Mouse (Mus musculus) heart, embryonic 16.5 days (tissue): ENCODE measurements around the gene 2900026A02Rik. TPM values are rescaled to one million over a fixed set of nuclear protein-coding genes. Genes with fewer than 3 reads are reported as not detected.

Experiments used
- ATAC-seq: fragments of 200-750 bp; cut with Nextera tagmentation; replicated peaks from 2 replicates; pipeline ENCODE4 v1.8.0; 2017; ENCODE audit warnings: moderate number of reproducible peaks; ENCODE audit not compliant: insufficient read depth, low FRiP score; ENCODE audit errors: extremely low read depth
- H3K27ac ChIP-seq: fragments of 300-500 bp; sonication (generic); 2 replicates; pipeline ENCODE4 v1.5.1; 2014; ENCODE audit warnings: mild to moderate bottlenecking, low read length, control low read depth, moderate library complexity
- H3K27me3 ChIP-seq: fragments of 300-500 bp; sonication (generic); 2 replicates; pipeline ENCODE4 v1.6.1; 2014; ENCODE audit warnings: low read length, mixed read lengths; ENCODE audit not compliant: control insufficient read depth, insufficient read depth
- H3K36me3 ChIP-seq: fragments of 300-500 bp; sonication (generic); 2 replicates; pipeline ENCODE4 v1.6.1; 2014; ENCODE audit not compliant: control insufficient read depth, insufficient read depth
- H3K4me1 ChIP-seq: fragments of 300-500 bp; sonication (generic); 2 replicates; pipeline ENCODE4 v1.6.1; 2014; ENCODE audit warnings: low read length, mixed read lengths; ENCODE audit not compliant: control insufficient read depth, insufficient read depth
- H3K4me2 ChIP-seq: fragments of 300-500 bp; sonication (generic); 2 replicates; pipeline ENCODE4 v1.6.1; 2014; ENCODE audit warnings: low read depth, mild to moderate bottlenecking, control low read depth, low read length
- H3K4me3 ChIP-seq: fragments of 300-500 bp; sonication (generic); 2 replicates; pipeline ENCODE4 v1.5.1; 2014; ENCODE audit warnings: mild to moderate bottlenecking, control low read depth, low read length
- H3K9ac ChIP-seq: fragments of 300-500 bp; sonication (generic); 2 replicates; pipeline ENCODE4 v1.6.1; 2014; ENCODE audit warnings: low read length, control low read depth
- H3K9me3 ChIP-seq: fragments of 300-500 bp; sonication (generic); replicated peaks from 2 replicates; pipeline ENCODE4 v1.6.1; 2016; ENCODE audit warnings: low read length; ENCODE audit not compliant: control insufficient read depth
- WGBS: fragments of 180-500 bp; shearing (Covaris S2); extraction: QIAGEN DNeasy Blood & Tissue Kit; methylation state at CpG from one replicate; pipeline ENCODE4 v1.1.7; 2014; 5-methylcytosine and 5-hydroxymethylcytosine counted together
- polyA plus RNA-seq: library from polyadenylated mRNA; unstranded; fragments of >200 nt; fragmentation: Nextera tagmentation; extraction: Ambion mirVana; gene quantifications from 2 replicates; pipeline ENCODE4 v1.2.1, GENCODE M21; 2015

2900026A02Rik gene
- polyA plus RNA-seq, 1 experiment from 2014 or later: 14.9 TPM

GRCm38 (mm10) chr5:113142486-113142885, 78.5 kb downstream of the 2900026A02Rik start:
- Histone ChIP-seq H3K9me3 (peaks cover 5% of the 10 kb centered on the region; the same call in 1 of the 2 replicates), H3K4me2 (peak overlapping the region; percentile 10), H3K27ac (peak overlapping the region; percentile 74), H3K4me3 (no peak overlapping the region), H3K4me1 (peaks cover 31% of the 10 kb centered on the region), H3K36me3 (peaks cover 2% of the 10 kb centered on the region), H3K9ac (peak overlapping the region; percentile 10; the same call in 1 of the 2 replicates), H3K27me3 (no peaks in the 10 kb centered on the region)
- WGBS: 20% methylated on average over 11 of the region's 11 CpGs
- peak; percentile 68 for ATAC-seq

GRCm38 (mm10) chr5:113142018-113142417, 79.0 kb downstream of the 2900026A02Rik start:
- Histone ChIP-seq H3K9me3 (peaks cover 5% of the 10 kb centered on the region; the same call in 1 of the 2 replicates), H3K27ac (peak overlapping the region; percentile 74), H3K27me3 (no peaks in the 10 kb centered on the region), H3K36me3 (peaks cover 2% of the 10 kb centered on the region), H3K4me2 (0 out of 2 replicates have a peak overlapping the region, but pooled peaks have one; percentile 10), H3K4me3 (no peak overlapping the region), H3K4me1 (peaks cover 31% of the 10 kb centered on the region), H3K9ac (no peak overlapping the region)
- WGBS: 87% methylated on average over 5 of the region's 5 CpGs
- ATAC-seq: no peak

- Histone ChIP-seq H3K9ac (no peak overlapping the region), H3K27me3 (no peaks in the 10 kb centered on the region), H3K4me3 (no peak overlapping the region), H3K9me3 (peaks cover 5% of the 10 kb centered on the region; the same call in 1 of the 2 replicates), H3K27ac (no peak overlapping the region), H3K4me2 (no peak overlapping the region), H3K36me3 (peaks cover 2% of the 10 kb centered on the region), H3K4me1 (peaks cover 39% of the 10 kb centered on the region)
- no peak for ATAC-seq
- WGBS: 94% methylated on average over 5 of the region's 5 CpGs
Observed at GRCm38 (mm10) chr5:113140872-113141271, 80.2 kb downstream of the 2900026A02Rik start.

- Histone ChIP-seq H3K27me3 (no peaks in the 10 kb centered on the region), H3K4me3 (no peak overlapping the region), H3K4me2 (no peak overlapping the region), H3K9ac (no peak overlapping the region), H3K36me3 (peaks cover 2% of the 10 kb centered on the region), H3K27ac (no peak overlapping the region), H3K4me1 (peaks cover 39% of the 10 kb centered on the region), H3K9me3 (peaks cover 5% of the 10 kb centered on the region; the same call in 1 of the 2 replicates)
- 87% methylated on average over 3 of the region's 3 CpGs for WGBS
- no peak for ATAC-seq
Observed at GRCm38 (mm10) chr5:113140051-113140450, 81.0 kb downstream of the 2900026A02Rik start.

GRCm38 (mm10) chr5:113139064-113139726, 81.8 kb downstream of the 2900026A02Rik start:
- Histone ChIP-seq H3K4me3 (peak overlapping the region; percentile 72), H3K4me2 (peak overlapping the region; percentile 81), H3K36me3 (peaks cover 2% of the 10 kb centered on the region), H3K4me1 (peaks cover 44% of the 10 kb centered on the region), H3K9me3 (peaks cover 5% of the 10 kb centered on the region; the same call in 1 of the 2 replicates), H3K27ac (peak overlapping the region; percentile 98), H3K27me3 (no peaks in the 10 kb centered on the region), H3K9ac (peak overlapping the region; percentile 91)
- no peak for ATAC-seq
- 58% methylated on average over 7 of the region's 7 CpGs for WGBS

- Histone ChIP-seq H3K4me1 (peaks cover 48% of the 10 kb centered on the region), H3K9ac (peak overlapping the region; percentile 91), H3K4me2 (peak overlapping the region; percentile 81), H3K27ac (peak overlapping the region; percentile 98), H3K27me3 (no peaks in the 10 kb centered on the region), H3K9me3 (peaks cover 5% of the 10 kb centered on the region; the same call in 1 of the 2 replicates), H3K36me3 (peaks cover 2% of the 10 kb centered on the region), H3K4me3 (peak overlapping the region; percentile 72)
- under 1% methylated on average over 42 of the region's 43 CpGs for WGBS
- ATAC-seq: peak; percentile 45; the same call in 1 of the 2 replicates
Observed at GRCm38 (mm10) chr5:113138319-113139063, 82.5 kb downstream of the 2900026A02Rik start.

- peak overlapping the region; percentile 81 for H3K4me2 ChIP-seq
- H3K36me3 ChIP-seq: peaks cover 2% of the 10 kb centered on the region
- ATAC-seq: peak; percentile 2; the same call in 1 of the 2 replicates
- WGBS: 6% methylated on average over 36 of the region's 36 CpGs
- peaks cover 5% of the 10 kb centered on the region; the same call in 1 of the 2 replicates for H3K9me3 ChIP-seq
- H3K4me1 ChIP-seq: peaks cover 52% of the 10 kb centered on the region
- no peaks in the 10 kb centered on the region for H3K27me3 ChIP-seq
- peak overlapping the region; percentile 98 for H3K27ac ChIP-seq
- H3K4me3 ChIP-seq: peak overlapping the region; percentile 72
- H3K9ac ChIP-seq: peak overlapping the region; percentile 91
Observed at GRCm38 (mm10) chr5:113137691-113138318, 83.2 kb downstream of the 2900026A02Rik start.

GRCm38 (mm10) chr5:113136951-113137487, 84.0 kb downstream of the 2900026A02Rik start:
- H3K27me3 ChIP-seq: no peaks in the 10 kb centered on the region
- peak overlapping the region; percentile 98 for H3K27ac ChIP-seq
- H3K4me1 ChIP-seq: peaks cover 52% of the 10 kb centered on the region
- peaks cover 5% of the 10 kb centered on the region; the same call in 1 of the 2 replicates for H3K9me3 ChIP-seq
- peak overlapping the region; percentile 91 for H3K9ac ChIP-seq
- peak overlapping the region; percentile 81 for H3K4me2 ChIP-seq
- peak overlapping the region; percentile 72 for H3K4me3 ChIP-seq
- 24% methylated on average over 13 of the region's 13 CpGs for WGBS
- ATAC-seq: peak; percentile 43
- peaks cover 2% of the 10 kb centered on the region for H3K36me3 ChIP-seq
